Mouse (Mus musculus) C2C12 (cell line): Measurements from ENCODE around the gene Pip5k1a.

Source experiments
- CEBPB ChIP-seq: IDR thresholded peaks from one replicate; pipeline ENCODE4 v1.6.1; 2011; ENCODE audit warnings: low read depth, mild to moderate bottlenecking, control low read depth, moderate library complexity
- CTCF ChIP-seq: IDR thresholded peaks from one replicate; pipeline ENCODE4 v1.5.1; 2011; ENCODE audit not compliant: control insufficient read depth, insufficient read depth, insufficient read length
- FOSL1 ChIP-seq: IDR thresholded peaks from one replicate; pipeline ENCODE4 v1.8.0; 2011; ENCODE audit warnings: mild to moderate bottlenecking, low read length; ENCODE audit not compliant: poor library complexity, insufficient read depth, severe bottlenecking
- MAX ChIP-seq: IDR thresholded peaks from one replicate; pipeline ENCODE4 v1.6.1; 2011; ENCODE audit warnings: mild to moderate bottlenecking, control low read depth
- MYOD1 ChIP-seq: IDR thresholded peaks from one replicate; pipeline ENCODE4 v1.6.1; 2011; ENCODE audit warnings: low read depth; ENCODE audit not compliant: control insufficient read depth, insufficient read length
- MYOG ChIP-seq: IDR thresholded peaks from one replicate; pipeline ENCODE4 v1.6.1; 2011; ENCODE audit not compliant: control insufficient read depth, insufficient read length; ENCODE audit errors: extremely low read depth
- USF1 ChIP-seq: IDR thresholded peaks from one replicate; pipeline ENCODE4 v1.6.1; 2011; ENCODE audit warnings: low read depth, mild to moderate bottlenecking, control low read depth, moderate library complexity

- no peak for TF ChIP-seq CTCF
- no peak for TF ChIP-seq USF1
- TF ChIP-seq MAX, result no peak
- TF ChIP-seq FOSL1, result no peak
- no peak for TF ChIP-seq CEBPB
- TF ChIP-seq MYOD1, result no peak
- TF ChIP-seq MYOG, result no peak
These were observed 63.9 kb downstream of the Pip5k1a start for GRCm38 (mm10) chr3:95042838-95043229.
